Mouse (Mus musculus): ENCODE results near the gene Il1f6. TPM values are rescaled to one million over a fixed set of nuclear protein-coding genes. Genes with fewer than 3 reads are reported as not detected.
"Not testable (repeated sequence)": the region's sequence is repeated elsewhere in the genome, so short reads cannot be mapped to it uniquely, and the experiment has no call there.

Gene Il1f6
- polyA plus RNA-seq (2015; fragmentation: Nextera tagmentation; extraction: Ambion mirVana), result not detected in 2 replicates

DNA sequence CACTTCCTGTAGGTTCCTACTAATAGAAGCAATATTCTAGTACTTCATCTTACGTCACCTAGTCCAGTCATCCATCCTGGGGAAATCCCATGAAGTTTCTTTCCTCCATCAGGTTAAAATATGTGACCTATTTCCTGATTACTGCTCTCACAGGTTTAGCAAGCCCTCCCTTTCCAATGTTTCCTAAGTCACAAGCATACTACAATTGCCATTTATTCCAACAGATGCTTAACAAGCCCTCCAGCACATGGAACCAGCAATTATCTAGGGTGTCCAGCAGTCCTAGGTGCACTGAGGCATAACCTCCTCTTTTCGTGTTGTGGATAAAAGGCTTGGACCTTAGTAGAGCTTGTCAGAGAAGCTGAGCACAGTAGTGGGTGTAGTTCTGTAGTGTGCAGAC lies at the start of gene Il1f6:
TSS of gene Il1f6 (plus strand) at position 301 of the 400 bp plus-strand sequence.
- WGBS, result 58% methylated on average over 2 of the region's 2 CpGs
- no peaks in the 10 kb centered on the region for H3K9me3 ChIP-seq (replicated peaks)
- H3K4me3 ChIP-seq (replicated peaks), result no peak within 1 kb of the TSS
- ATAC-seq (replicated peaks; ENCODE audit: low FRiP score), result no peak
- H3K27me3 ChIP-seq, result no peaks in the 10 kb centered on the region
- no peaks in the 10 kb centered on the region for H3K36me3 ChIP-seq
- H3K9ac ChIP-seq, result no peak within 1 kb of the TSS
- H3K4me1 ChIP-seq, result no peaks in the 10 kb centered on the region
- H3K4me2 ChIP-seq, result no peak within 1 kb of the TSS
- H3K27ac ChIP-seq, result no peak within 1 kb of the TSS

DNA sequence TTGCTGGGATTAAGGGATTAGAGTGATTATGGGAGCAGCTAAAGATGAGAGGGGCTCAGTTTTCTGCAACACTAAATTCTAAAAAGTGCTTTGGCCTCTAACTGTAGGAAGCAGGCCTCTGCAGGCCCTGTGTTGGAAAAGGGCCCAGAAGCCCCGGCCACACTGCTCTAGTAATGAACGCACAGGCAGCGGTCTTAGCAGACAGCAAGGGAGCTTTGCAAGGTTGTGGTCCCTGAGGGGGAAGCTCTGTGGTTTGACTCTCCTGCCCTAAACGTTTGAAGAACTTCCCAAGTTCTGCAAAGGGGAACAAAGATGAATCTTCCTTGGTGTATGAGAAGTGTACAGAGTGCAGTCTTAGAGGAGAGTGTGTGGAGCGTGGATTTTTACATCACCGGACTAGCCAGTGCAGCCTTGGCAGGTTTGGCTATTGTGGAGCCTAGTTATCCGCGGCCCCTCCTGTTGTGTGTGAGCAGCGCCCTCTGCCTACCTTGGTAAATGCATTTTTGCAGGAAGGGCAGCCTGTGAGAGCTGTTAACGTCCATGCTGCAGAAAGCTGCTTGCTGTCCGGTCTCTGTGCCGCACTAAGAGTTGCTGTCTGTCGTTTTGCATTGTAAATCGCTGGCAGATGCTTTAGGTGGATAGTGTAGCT lies 33.4 kb upstream of the Il1f6 start:
- H3K9me3 ChIP-seq (replicated peaks); H3K4me3 ChIP-seq (replicated peaks); H3K27ac ChIP-seq; H3K36me3 ChIP-seq; H3K4me1 ChIP-seq; H3K27me3 ChIP-seq: not testable (repeated sequence)
- Histone ChIP-seq H3K4me2 (peak overlapping the region; percentile 26; the same call in 1 of the 2 replicates), H3K9ac (0 out of 2 replicates have a peak overlapping the region, but pooled peaks have one; percentile 0)
- peak; percentile 74; the same call in 1 of the 2 replicates for ATAC-seq (replicated peaks; ENCODE audit: low FRiP score)
- WGBS, result 16% methylated on average over 14 of the region's 14 CpGs

DNA sequence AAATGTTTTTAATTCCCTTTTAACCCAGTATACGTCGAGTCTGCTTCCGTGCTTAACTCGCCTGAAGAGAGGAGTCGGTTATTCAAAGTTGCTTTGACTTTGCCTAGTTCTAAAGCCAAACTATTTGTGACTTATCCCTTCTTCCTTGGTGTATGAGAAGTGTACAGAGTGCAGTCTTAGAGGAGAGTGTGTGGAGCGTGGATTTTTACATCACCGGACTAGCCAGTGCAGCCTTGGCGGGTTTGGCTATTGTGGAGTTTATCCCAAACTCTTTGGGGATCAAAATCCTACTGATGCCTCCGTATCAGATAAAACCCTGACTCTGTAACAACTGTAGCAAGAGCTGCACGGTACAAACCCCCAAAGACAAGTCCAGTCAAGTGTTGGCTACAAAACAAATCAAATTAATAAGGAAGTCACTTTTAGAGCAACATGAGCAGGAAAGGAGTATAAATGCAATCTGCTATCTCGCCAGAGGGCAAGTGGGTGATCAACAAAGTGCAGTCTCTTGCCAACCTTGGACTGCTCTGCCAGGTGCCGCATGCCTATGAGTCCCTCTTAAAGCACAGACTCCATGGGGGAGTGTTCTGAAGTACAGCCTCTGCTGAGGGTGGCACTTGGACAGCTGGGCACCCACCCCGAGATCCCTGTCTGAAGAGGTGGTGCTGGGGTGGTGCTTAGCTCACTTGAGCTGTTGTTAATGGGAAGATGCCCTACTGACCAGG lies 32.6 kb upstream of the Il1f6 start:
- H3K9me3 ChIP-seq (replicated peaks); H3K4me3 ChIP-seq (replicated peaks); H3K27me3 ChIP-seq; H3K36me3 ChIP-seq; H3K27ac ChIP-seq; ATAC-seq (replicated peaks; ENCODE audit: low FRiP score); H3K4me1 ChIP-seq: not testable (repeated sequence)
- 61% methylated on average over 13 of the region's 13 CpGs for WGBS
- 0 out of 2 replicates have a peak overlapping the region, but pooled peaks have one; percentile 0 for H3K9ac ChIP-seq
- peak overlapping the region; percentile 26; the same call in 1 of the 2 replicates for H3K4me2 ChIP-seq

DNA sequence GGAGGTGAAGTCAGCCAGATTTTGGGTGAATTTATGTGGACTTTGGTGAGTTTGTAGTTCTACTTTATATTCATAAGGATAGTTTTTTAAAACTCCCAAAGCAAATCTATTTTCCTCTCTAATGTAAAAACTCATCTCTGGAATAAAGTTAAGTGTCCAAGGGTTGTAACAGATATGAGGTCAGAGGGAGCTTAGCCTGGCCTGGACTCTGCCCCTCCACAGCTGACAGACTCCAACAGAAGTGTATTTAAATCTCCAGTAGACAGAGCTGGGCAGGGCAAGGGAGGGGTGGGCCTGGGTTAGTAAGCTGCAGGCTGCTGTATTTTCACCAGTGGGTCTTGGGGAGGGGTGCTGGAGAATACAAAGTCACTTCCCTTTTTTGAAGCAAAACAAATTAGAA lies 31.1 kb upstream of the Il1f6 start:
- not testable (repeated sequence) for H3K4me1 ChIP-seq; H3K4me3 ChIP-seq (replicated peaks); H3K4me2 ChIP-seq; H3K9me3 ChIP-seq (replicated peaks); H3K9ac ChIP-seq; H3K27ac ChIP-seq; ATAC-seq (replicated peaks; ENCODE audit: low FRiP score); H3K27me3 ChIP-seq; H3K36me3 ChIP-seq

DNA sequence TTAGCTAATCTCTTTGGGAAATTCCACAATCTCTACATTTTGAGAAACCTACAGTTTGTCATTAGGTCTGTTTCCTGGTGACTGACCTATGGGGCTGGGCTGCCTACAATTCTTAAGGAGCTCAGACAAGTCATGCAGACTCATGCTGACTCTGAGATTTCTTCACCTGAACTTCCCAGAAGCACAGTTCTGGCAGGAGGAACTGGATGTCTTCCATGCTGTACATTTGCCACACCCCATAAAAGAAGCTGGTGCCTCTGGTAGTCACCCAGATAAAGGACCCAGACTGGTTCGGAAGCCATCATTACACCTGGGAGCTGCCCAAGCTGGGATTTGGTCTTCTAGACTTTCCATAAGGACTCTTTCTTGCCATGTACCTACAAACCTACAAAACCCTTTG lies 29.0 kb upstream of the Il1f6 start, which contains the start of gene Il1f9:
TSS of gene Il1f9 (plus strand) at position 301 of the 400 bp plus-strand sequence.
- no peak for ATAC-seq (replicated peaks; ENCODE audit: low FRiP score)
- Histone ChIP-seq H3K36me3 (no peaks in the 10 kb centered on the region), H3K4me2 (no peak within 1 kb of the TSS), H3K4me3 (replicated peaks) (no peak within 1 kb of the TSS), H3K27me3 (no peaks in the 10 kb centered on the region), H3K4me1 (no peaks in the 10 kb centered on the region), H3K9me3 (replicated peaks) (no peaks in the 10 kb centered on the region), H3K9ac (no peak within 1 kb of the TSS), H3K27ac (no peak within 1 kb of the TSS)
- WGBS, result 90% methylated on average over 1 of the region's 1 CpGs

DNA sequence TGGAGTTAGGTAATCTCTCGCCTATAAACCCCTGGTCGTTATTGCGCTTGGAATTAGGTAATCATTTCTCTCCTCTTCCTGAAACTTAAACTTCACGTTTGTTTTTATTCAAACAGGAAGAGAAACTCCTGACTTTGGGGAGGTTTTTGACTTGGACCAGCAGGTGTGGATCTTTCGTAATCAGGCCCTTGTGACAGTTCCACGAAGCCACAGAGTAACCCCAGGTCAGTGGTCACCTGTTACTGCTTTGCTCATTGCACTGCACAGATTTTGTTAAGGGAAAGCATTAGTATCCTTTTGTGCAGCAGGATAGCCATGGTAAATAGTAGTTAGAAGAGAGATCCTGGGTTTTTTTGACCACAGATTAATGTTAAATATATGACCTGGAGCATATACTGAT lies 27.6 kb upstream of the Il1f6 start:
- no peak overlapping the region for H3K4me2 ChIP-seq
- H3K4me3 ChIP-seq (replicated peaks), result no peak overlapping the region
- WGBS, result 67% methylated on average over 6 of the region's 6 CpGs
- H3K27ac ChIP-seq, result no peak overlapping the region
- no peak for ATAC-seq (replicated peaks; ENCODE audit: low FRiP score)
- H3K9ac ChIP-seq, result no peak overlapping the region
- H3K27me3 ChIP-seq, result no peaks in the 10 kb centered on the region
- H3K9me3 ChIP-seq (replicated peaks), result no peaks in the 10 kb centered on the region
- no peaks in the 10 kb centered on the region for H3K4me1 ChIP-seq
- no peaks in the 10 kb centered on the region for H3K36me3 ChIP-seq

DNA sequence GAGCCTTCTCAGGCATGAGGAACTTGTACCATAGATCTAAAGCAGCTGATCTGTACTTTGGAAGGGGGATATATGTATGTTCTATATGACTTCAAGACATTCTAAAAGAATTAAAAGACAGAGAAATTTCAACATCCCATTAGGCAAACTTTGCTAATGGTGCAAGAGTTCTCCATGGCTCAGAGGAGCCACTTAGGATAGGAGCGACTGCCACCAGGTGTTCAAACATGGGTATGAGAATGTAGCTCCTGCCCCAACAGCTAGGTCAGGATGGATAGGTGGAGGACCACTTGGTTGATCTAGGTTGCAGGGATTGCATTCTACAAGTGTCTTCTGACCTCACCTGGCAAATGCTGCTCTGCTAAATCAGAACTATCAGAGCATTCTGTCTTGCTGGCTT lies 27.0 kb upstream of the Il1f6 start:
- H3K9me3 ChIP-seq (replicated peaks), result no peaks in the 10 kb centered on the region
- no peak overlapping the region for H3K4me2 ChIP-seq
- H3K9ac ChIP-seq, result no peak overlapping the region
- no peaks in the 10 kb centered on the region for H3K4me1 ChIP-seq
- H3K36me3 ChIP-seq, result no peaks in the 10 kb centered on the region
- no peaks in the 10 kb centered on the region for H3K27me3 ChIP-seq
- no peak overlapping the region for H3K4me3 ChIP-seq (replicated peaks)
- H3K27ac ChIP-seq, result no peak overlapping the region
- WGBS, result 86% methylated on average over 1 of the region's 1 CpGs
- no peak for ATAC-seq (replicated peaks; ENCODE audit: low FRiP score)

DNA sequence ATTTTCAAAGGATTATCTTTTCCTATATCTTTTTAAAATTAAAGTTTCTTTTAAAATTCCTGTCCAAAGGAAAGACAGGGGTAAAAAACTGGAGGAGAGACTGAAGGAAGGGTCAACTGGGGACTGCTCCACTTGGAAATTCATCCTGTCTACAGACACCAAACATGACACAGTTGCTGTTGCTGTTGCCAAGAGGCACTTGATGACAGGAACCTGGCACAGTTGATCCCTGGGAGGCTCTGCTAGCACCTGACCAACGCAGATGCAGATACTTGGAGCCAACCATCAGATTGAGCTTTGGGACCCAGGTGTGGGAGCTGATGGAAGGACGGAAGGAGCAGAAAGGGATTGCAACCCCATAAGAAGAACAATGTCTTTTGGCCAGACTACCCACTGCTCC lies 12.0 kb downstream of the Il1f6 start:
- 89% methylated on average over 2 of the region's 2 CpGs for WGBS
- H3K4me2 ChIP-seq, result no peak overlapping the region
- no peak overlapping the region for H3K27ac ChIP-seq
- no peak overlapping the region for H3K4me3 ChIP-seq (replicated peaks)
- H3K36me3 ChIP-seq, result no peaks in the 10 kb centered on the region
- H3K9me3 ChIP-seq (replicated peaks), result no peaks in the 10 kb centered on the region
- H3K4me1 ChIP-seq, result no peaks in the 10 kb centered on the region
- H3K9ac ChIP-seq, result no peak overlapping the region
- no peaks in the 10 kb centered on the region for H3K27me3 ChIP-seq
- ATAC-seq (replicated peaks; ENCODE audit: low FRiP score), result no peak

DNA sequence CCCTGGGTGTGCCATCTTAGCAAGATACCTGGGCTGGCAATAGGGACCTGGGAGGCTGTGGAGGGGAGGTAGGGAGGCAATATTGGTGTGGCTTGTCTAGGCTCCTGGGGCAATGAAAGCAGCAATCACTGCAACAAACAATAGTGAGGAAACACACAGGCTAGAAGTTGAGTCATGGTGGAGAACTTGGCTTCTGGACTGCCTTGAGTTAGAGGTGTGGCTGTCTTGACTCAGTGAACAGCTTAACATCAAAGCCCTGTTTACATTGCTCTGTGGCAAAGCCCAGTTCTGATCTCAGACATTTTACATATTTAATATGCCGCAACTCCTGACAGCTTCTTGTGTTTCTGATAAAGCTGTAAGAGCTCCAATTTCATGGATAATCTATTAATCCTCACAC lies 52.3 kb downstream of the Il1f6 start:
- WGBS, result 94% methylated on average over 1 of the region's 1 CpGs
- no peak for ATAC-seq (replicated peaks; ENCODE audit: low FRiP score)

DNA sequence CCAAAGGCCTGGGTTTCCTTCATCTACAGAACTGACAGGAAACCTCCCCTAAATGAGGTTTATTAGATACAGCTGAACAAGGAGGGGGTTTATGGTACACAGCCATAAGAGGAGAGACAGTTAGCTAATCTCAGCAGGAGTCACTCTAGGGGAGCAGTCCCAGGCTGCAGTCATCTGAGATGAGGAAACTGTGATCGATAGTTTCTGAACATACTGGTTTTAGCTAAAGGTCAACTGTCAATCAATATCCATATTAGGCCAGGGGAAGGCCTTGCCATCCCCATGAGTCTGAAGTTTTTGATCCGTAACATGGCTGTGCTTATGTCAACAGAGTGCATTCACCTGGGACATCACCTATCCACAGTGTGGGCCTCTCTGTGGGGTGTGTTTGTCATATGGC lies 58.4 kb downstream of the Il1f6 start:
- no peaks in the 10 kb centered on the region for H3K36me3 ChIP-seq
- no peak overlapping the region for H3K9ac ChIP-seq
- H3K4me2 ChIP-seq, result no peak overlapping the region
- H3K9me3 ChIP-seq (replicated peaks), result no peaks in the 10 kb centered on the region
- ATAC-seq (replicated peaks; ENCODE audit: low FRiP score), result no peak
- H3K27ac ChIP-seq, result no peak overlapping the region
- WGBS, result 76% methylated on average over 2 of the region's 2 CpGs
- H3K4me3 ChIP-seq (replicated peaks), result no peak overlapping the region
- H3K27me3 ChIP-seq, result no peaks in the 10 kb centered on the region
- H3K4me1 ChIP-seq, result no peaks in the 10 kb centered on the region

More for the DNA sequence above, 52.3 kb downstream of the Il1f6 start:
- Histone ChIP-seq H3K4me3 (replicated peaks) (no peak overlapping the region), H3K36me3 (no peaks in the 10 kb centered on the region), H3K27ac (no peak overlapping the region), H3K4me1 (no peaks in the 10 kb centered on the region), H3K4me2 (no peak overlapping the region), H3K27me3 (no peaks in the 10 kb centered on the region), H3K9me3 (replicated peaks) (no peaks in the 10 kb centered on the region), H3K9ac (no peak overlapping the region)

DNA sequence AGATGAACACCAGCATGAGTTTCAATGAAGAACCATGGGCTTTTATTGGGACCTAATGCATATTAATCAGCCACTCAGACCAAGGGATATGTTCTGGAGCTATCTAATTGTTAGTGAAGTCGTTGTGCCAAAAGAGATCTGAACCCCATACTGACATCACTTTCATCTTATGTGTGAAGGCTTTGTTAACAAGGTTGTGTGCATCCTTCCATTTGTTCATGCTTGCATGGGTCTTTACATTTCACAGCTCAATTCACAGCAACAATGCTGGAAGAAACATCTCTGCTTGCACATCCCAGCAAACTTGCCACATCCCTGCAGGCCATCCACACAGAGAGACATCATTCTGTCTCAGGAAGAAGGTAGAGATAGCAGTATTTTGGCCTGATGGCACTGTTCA lies 59.9 kb downstream of the Il1f6 start:
- H3K4me1 ChIP-seq, result no peaks in the 10 kb centered on the region
- H3K9me3 ChIP-seq (replicated peaks), result no peaks in the 10 kb centered on the region
- no peaks in the 10 kb centered on the region for H3K36me3 ChIP-seq
- 50% methylated on average over 1 of the region's 1 CpGs for WGBS
- H3K27me3 ChIP-seq, result no peaks in the 10 kb centered on the region
- no peak overlapping the region for H3K4me2 ChIP-seq
- no peak overlapping the region for H3K27ac ChIP-seq
- H3K4me3 ChIP-seq (replicated peaks), result no peak overlapping the region
- H3K9ac ChIP-seq, result no peak overlapping the region
- ATAC-seq (replicated peaks; ENCODE audit: low FRiP score), result no peak

Data from kidney, embryonic 15.5 days (tissue).